Mouse (Mus musculus) Muller cell, postnatal 12 days (primary cell): ENCODE data around the gene Nfic.
A peak's percentile ranks its signal among the peaks of the same experiment; 100 is the strongest.

Experiments used
- DNase-seq: peaks from one replicate; pipeline ENCODE4 v3.0.0-alpha.2; 2015; ENCODE audit errors: inconsistent ontology term

Gene Nfic

DNA sequence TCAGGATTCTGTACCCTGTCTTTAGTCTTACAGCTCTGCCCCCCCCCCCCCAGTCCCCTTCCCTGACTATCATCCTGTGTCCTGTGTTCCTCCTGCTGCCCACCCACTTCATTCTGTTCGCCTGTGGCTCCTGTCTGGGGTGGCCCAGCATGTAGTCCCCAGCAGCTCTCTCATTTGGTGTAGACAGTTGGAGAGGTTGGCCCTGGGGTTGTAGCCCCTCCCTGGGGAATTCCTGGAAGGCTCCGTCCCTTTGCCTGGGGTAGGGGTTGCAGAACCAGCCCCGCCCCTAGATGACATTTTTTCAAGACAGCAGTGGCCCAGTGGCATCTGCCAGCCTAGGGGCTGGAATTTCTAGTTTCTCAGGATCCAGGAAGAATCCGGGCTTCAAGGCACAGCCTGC lies 97.2 kb downstream of the Nfic start:
- DNase-seq = peak; percentile 88

- peak; percentile 93 for DNase-seq
These were observed 98.2 kb downstream of the Nfic start, which contains the start of gene Mfsd12 for GRCm38 (mm10) chr10:81356991-81357844. TSS of gene Mfsd12 (plus strand) at chr10:81357491.

- peak; percentile 81 for DNase-seq
These were observed 99.0 kb downstream of the Nfic start for GRCm38 (mm10) chr10:81356352-81356990.

DNA sequence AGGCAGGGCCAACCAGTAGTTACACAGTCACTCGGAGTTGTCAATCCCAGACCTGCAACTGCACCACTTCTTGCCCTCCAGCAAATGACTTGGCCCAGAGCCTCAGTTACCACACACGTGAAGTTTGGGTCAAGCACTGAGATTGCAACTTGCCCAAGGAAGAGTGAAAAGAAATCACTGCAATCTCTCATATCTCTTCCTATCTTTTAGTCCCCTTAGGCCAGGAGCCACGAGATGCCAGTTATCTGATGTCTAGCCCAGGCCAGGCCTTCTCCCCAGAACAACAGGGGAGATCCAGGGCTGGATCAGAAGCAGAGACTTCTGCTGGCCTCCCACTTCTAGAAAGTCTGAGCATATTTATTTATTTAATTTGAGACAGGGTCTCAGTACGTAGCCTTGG lies 99.9 kb downstream of the Nfic start:
- DNase-seq = no peak

GRCm38 (mm10) chr10:81354738-81355477 lies 100.5 kb downstream of the Nfic start:
- DNase-seq = no peak

DNA sequence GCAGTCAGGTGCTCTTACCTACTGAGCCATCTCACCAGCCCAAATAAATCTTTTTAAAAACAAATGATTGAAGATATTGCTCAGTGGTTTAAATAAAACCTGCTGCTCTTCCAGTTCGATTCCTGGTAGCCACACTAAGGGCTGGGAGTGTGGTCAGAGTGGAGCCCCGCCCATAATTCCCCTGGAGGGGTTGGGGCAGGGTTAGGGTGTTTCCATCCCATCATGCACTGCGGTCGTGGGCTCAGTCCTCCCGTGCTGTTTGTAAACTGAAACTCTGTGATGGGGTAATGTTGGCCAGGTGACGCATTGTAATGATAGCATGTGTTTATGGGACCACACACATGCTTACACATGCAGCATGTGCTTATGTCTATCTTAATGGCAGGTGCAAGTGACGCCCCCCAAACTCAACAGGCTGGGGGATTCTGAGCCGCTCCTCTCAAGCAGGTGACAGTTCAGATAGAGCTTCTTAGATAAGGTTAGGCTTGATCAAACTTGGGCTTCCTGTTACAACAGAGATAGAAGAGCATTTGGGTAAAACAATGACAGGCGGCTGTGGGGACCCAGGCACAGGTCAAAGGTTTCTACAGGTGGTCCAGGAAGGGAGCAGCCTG lies 103.7 kb downstream of the Nfic start:
- DNase-seq = no peak

DNA sequence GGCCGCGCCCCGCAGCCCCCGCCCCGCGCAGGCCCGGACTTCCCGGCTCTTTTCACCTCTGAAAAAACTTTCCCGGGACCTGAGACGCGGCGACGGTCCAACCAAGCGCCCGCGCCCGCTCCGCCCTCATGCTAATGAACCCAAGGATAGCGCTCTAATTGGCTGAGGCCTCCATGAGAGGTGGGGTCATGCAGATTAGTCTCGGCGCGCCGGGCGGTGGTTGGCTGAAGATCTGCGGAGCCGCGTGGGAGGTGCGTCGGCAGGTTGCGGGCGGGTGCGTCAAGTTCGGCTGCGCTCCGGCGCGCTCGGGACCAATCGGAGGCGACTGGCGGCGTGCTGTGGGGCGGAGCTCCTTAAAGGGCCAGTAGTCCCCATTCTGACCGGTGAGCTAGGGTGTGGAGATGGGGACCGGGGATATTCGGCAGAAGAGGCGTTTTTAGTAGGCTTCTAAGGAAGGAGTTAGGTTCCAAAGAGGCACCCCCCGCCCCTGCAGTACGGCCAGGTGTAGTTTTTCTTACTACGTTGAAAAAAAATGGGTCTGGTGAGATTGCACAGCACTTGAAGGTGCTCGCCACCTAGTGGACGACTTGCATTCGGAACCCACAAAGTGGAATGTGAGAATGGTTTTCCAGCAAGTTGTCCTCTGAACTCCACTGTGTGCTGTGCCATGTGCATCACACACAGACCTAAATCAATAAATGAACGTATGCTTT lies 104.9 kb downstream of the Nfic start, which contains the start of gene Hmg20b:
Gene Hmg20b (minus strand): TSS at position 130 of the 713 bp plus-strand sequence.
- peak; percentile 100 for DNase-seq

DNA sequence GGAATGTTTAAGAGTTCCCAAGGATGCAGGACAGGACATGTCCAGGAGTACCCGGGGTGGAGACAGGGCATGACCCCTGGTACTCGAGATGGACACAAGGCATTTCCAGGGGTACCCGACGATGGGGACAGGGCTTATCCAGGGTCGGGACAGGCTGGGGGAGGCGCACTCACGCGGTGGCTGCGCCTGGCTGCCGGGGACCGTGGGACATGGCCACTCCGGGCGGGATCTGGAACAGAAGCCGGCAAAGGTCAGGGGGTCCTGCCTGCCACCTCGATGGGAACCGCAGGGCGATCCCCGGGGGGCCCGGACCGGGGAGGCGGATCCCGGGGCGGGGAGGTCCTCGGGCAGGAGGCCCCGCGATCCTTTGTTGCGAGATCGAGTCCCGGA lies 105.5 kb downstream of the Nfic start:
- no peak for DNase-seq

- peak; percentile 39 for DNase-seq
These were observed 106.3 kb downstream of the Nfic start for GRCm38 (mm10) chr10:81349146-81349545.

DNA sequence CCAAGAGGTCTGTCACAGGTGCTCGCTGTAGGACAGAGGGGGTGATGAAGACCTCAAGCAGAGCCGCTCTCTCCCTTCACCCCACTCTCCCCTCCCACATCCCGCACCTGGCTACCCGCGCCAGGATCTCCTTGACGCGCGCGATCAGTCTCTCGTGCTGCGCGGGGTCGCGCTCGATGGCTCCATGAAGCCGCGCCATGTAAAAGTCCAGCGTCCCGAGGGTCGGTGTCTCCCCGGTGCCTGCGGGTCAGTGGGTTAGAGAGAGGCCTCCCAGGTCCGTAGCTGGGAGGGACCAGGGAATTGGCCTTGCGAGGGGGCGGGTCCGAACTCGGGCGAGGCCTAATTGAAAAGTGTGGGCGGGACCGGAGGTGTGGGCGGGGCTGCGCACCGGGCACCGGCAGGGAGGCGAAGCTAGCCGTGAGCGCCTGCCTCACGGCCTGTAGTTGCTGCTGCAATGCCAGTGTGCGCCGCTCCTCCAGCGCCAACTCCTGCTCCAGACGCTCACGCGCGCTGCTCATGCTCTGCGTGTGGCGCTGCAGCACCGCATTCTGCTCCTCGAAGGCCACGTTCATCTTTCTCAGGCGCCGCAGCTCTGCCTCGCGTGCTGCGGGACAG lies 108.9 kb downstream of the Nfic start:
- DNase-seq = peak; percentile 53
